Mouse (Mus musculus) liver, embryonic 14.5 days (tissue): Measurements from ENCODE around the gene Pde4d. TPM values are rescaled to one million over a fixed set of nuclear protein-coding genes. Genes with fewer than 3 reads are reported as not detected.

Source experiments
- ATAC-seq: fragments of 200-750 bp; cut with Nextera tagmentation; 2 replicates; pipeline ENCODE4 v1.8.0; 2017; ENCODE audit warnings: moderate number of reproducible peaks, mild to moderate bottlenecking, moderate library complexity; ENCODE audit not compliant: insufficient read depth
- DNase-seq, 3 experiments: peaks; one replicate each; pipeline ENCODE4 v3.0.0-alpha.2; 2012 to 2013; ENCODE audit warnings: low read depth in 3 of 3, low spot score in 3 of 3
- H3K27ac ChIP-seq: fragments of 300-500 bp; sonication (generic); 2 replicates; pipeline ENCODE4 v1.5.1; 2014; ENCODE audit warnings: moderate library complexity, mild to moderate bottlenecking, control low read depth, inconsistent platforms
- H3K27me3 ChIP-seq: fragments of 300-500 bp; sonication (generic); 2 replicates; pipeline ENCODE4 v1.6.1; 2014; ENCODE audit warnings: mild to moderate bottlenecking, low read length, moderate library complexity; ENCODE audit not compliant: control insufficient read depth, insufficient read depth
- H3K36me3 ChIP-seq: fragments of 300-500 bp; sonication (generic); replicated peaks from 2 replicates; pipeline ENCODE4 v1.6.1; 2014; ENCODE audit warnings: low read depth; ENCODE audit not compliant: control insufficient read depth, insufficient read depth
- H3K4me1 ChIP-seq, 2 experiments: fragments of 200-500 bp in 1 of 2; fragments of 300-500 bp in 1 of 2; sonication (generic) in 1 of 2; replicated peaks; 2 replicates each; pipeline ENCODE4 v1.6.1; 2012 to 2014; ENCODE audit warnings: antibody characterized with exemption in 1 of 2, inconsistent platforms in 1 of 2, low read length in 1 of 2; ENCODE audit not compliant: control insufficient read depth in 2 of 2, insufficient read depth in 2 of 2
- H3K4me2 ChIP-seq: fragments of 300-500 bp; sonication (generic); 2 replicates; pipeline ENCODE4 v1.6.1; 2014; ENCODE audit warnings: low read depth, mild to moderate bottlenecking, control low read depth, moderate library complexity
- H3K4me3 ChIP-seq, 2 experiments: fragments of 200-500 bp in 1 of 2; fragments of 300-500 bp in 1 of 2; sonication (generic) in 1 of 2; 2 replicates each; pipeline ENCODE4 v1.5.1; 2012 to 2014; ENCODE audit warnings: low read depth in 2 of 2, low read length in 2 of 2, mild to moderate bottlenecking in 2 of 2, control low read depth in 1 of 2, inconsistent platforms in 1 of 2, moderate library complexity in 1 of 2; ENCODE audit not compliant: insufficient read depth in 1 of 2
- H3K9ac ChIP-seq: fragments of 300-500 bp; sonication (generic); replicated peaks from 2 replicates; pipeline ENCODE4 v1.6.1; 2014; ENCODE audit warnings: mild to moderate bottlenecking, control low read depth, moderate library complexity
- H3K9me3 ChIP-seq: fragments of 300-500 bp; sonication (generic); 2 replicates; pipeline ENCODE4 v1.6.1; 2016; ENCODE audit warnings: low read length, mixed read lengths; ENCODE audit not compliant: control insufficient read depth
- CTCF ChIP-seq: IDR thresholded peaks from 2 replicates; pipeline ENCODE4 v1.5.1; 2016; ENCODE audit warnings: antibody characterized with exemption, low read depth, control low read depth
- EP300 ChIP-seq: IDR thresholded peaks from 2 replicates; pipeline ENCODE4 v1.6.1; 2016; ENCODE audit warnings: antibody characterized with exemption, low read depth
- WGBS: fragments of 180-500 bp; shearing (Covaris S2); extraction: QIAGEN DNeasy Blood & Tissue Kit; methylation state at CpG from one replicate; pipeline ENCODE4 v1.1.7; 2014; ENCODE audit not compliant: insufficient replicate concordance; 5-methylcytosine and 5-hydroxymethylcytosine counted together
- polyA plus RNA-seq, 2 experiments: library from polyadenylated mRNA; depleted of rRNA in 1 of 2; stranded (reverse) in 1 of 2; unstranded in 1 of 2; fragments of >200 nt; fragmentation: Nextera tagmentation in 1 of 2; extraction: Ambion mirVana in 1 of 2; gene quantifications; 2 replicates each; pipeline versions ENCODE4 v1.2.1 to v1.2.3; 2012 to 2014

Gene Pde4d
- polyA plus RNA-seq, 2 experiments: 4.9 to 8.6 TPM

- 0 out of 2 replicates have a peak, but pooled peaks have one; percentile 43 for ATAC-seq
Observed at GRCm38 (mm10) chr13:109315608-109316007, 865.9 kb downstream of the Pde4d start.

GRCm38 (mm10) chr13:109317644-109318043, 867.9 kb downstream of the Pde4d start:
- Histone ChIP-seq H3K4me2 (no peak overlapping the region), H3K9me3 (no peaks in the 10 kb centered on the region), H3K27ac (no peak overlapping the region), H3K4me3 (no peak overlapping the region), H3K36me3 (no peaks in the 10 kb centered on the region), H3K27me3 (no peaks in the 10 kb centered on the region), H3K4me1 (peaks cover 0 to 3% of the 10 kb centered on the region in 2 experiments; a peak in 1 of 4 replicates), H3K9ac (no peak overlapping the region)
- 63% methylated on average over 2 of the region's 2 CpGs for WGBS
- TF ChIP-seq CTCF: no peak
- no peak for TF ChIP-seq EP300
- DNase-seq: no peak
- no peak for ATAC-seq

More at GRCm38 (mm10) chr13:109315608-109316007, 865.9 kb downstream of the Pde4d start:
- Histone ChIP-seq H3K4me2 (no peak overlapping the region), H3K27ac (no peak overlapping the region), H3K27me3 (no peaks in the 10 kb centered on the region), H3K4me1 (peaks cover 0 to 3% of the 10 kb centered on the region in 2 experiments; a peak in 1 of 4 replicates), H3K4me3 (no peak overlapping the region), H3K9ac (no peak overlapping the region), H3K9me3 (no peaks in the 10 kb centered on the region), H3K36me3 (no peaks in the 10 kb centered on the region)
- no peak for TF ChIP-seq CTCF
- TF ChIP-seq EP300: no peak
- WGBS: 53% methylated on average over 9 of the region's 9 CpGs
- DNase-seq: peak in 2 of 3 experiments; percentile 2 to 9

GRCm38 (mm10) chr13:109318434-109318998, 868.8 kb downstream of the Pde4d start:
- H3K9me3 ChIP-seq: no peaks in the 10 kb centered on the region
- ATAC-seq (no peak), DNase-seq (no peak)
- no peak overlapping the region for H3K4me2 ChIP-seq
- no peak overlapping the region for H3K4me3 ChIP-seq
- no peak for TF ChIP-seq EP300
- no peak for TF ChIP-seq CTCF
- H3K9ac ChIP-seq: no peak overlapping the region
- H3K4me1 ChIP-seq: peaks cover 0 to 3% of the 10 kb centered on the region in 2 experiments; a peak in 1 of 4 replicates
- WGBS: 53% methylated on average over 3 of the region's 3 CpGs
- no peaks in the 10 kb centered on the region for H3K27me3 ChIP-seq
- no peaks in the 10 kb centered on the region for H3K36me3 ChIP-seq
- H3K27ac ChIP-seq: no peak overlapping the region

- Histone ChIP-seq H3K27ac (no peak overlapping the region), H3K4me3 (no peak overlapping the region), H3K9me3 (no peaks in the 10 kb centered on the region), H3K36me3 (no peaks in the 10 kb centered on the region), H3K27me3 (no peaks in the 10 kb centered on the region), H3K4me2 (no peak overlapping the region), H3K4me1 (no peaks in the 10 kb centered on the region), H3K9ac (no peak overlapping the region)
- TF ChIP-seq EP300: no peak
- TF ChIP-seq CTCF: no peak
- ATAC-seq (no peak), DNase-seq (no peak)
- 35% methylated on average over 5 of the region's 5 CpGs for WGBS
Observed at GRCm38 (mm10) chr13:109326061-109326460, 876.3 kb downstream of the Pde4d start.

- Histone ChIP-seq H3K4me2 (no peak overlapping the region), H3K9ac (no peak overlapping the region), H3K4me3 (no peak overlapping the region), H3K36me3 (no peaks in the 10 kb centered on the region), H3K4me1 (no peaks in the 10 kb centered on the region), H3K27me3 (no peaks in the 10 kb centered on the region), H3K27ac (no peak overlapping the region), H3K9me3 (no peaks in the 10 kb centered on the region)
- ATAC-seq (no peak), DNase-seq (no peak)
- 32% methylated on average over 1 of the region's 1 CpGs for WGBS
- TF ChIP-seq CTCF: no peak
- no peak for TF ChIP-seq EP300
Observed at GRCm38 (mm10) chr13:109331563-109331962, 881.8 kb downstream of the Pde4d start.
